Mouse (Mus musculus): Measurements from ENCODE around the gene Asic1.

GRCm38 (mm10) chr15:99653876-99654275, 16.3 kb upstream of the Asic1 start:
- no peak for TF ChIP-seq CTCF (IDR thresholded peaks at IDR 0.05; ENCODE audit: low read depth)
- TF ChIP-seq EP300 (optimal IDR thresholded peaks at IDR 0.05), result no peak
